Mouse (Mus musculus) embryo, embryonic 11.5 days (tissue): ENCODE results near the gene Nos1.

ENCODE experiments used
- DNase-seq: peaks from one replicate; pipeline ENCODE4 v3.0.0-alpha.2; 2012; ENCODE audit warnings: low read depth, low spot score

Nos1 gene

GRCm38 (mm10) chr5:117955675-117956420 is 175.0 kb downstream of the Nos1 start:
- DNase-seq: peak; percentile 35

GRCm38 (mm10) chr5:117964750-117965149 is 183.9 kb downstream of the Nos1 start:
- DNase-seq: no peak

- DNase-seq: no peak
These were observed 186.1 kb downstream of the Nos1 start for GRCm38 (mm10) chr5:117966956-117967355.

- DNase-seq: no peak
These were observed 186.8 kb downstream of the Nos1 start for GRCm38 (mm10) chr5:117967659-117968069.

- no peak for DNase-seq
These were observed 189.0 kb downstream of the Nos1 start for GRCm38 (mm10) chr5:117969681-117970427.

- no peak for DNase-seq
These were observed 195.4 kb downstream of the Nos1 start for GRCm38 (mm10) chr5:117976263-117976656.

DNA sequence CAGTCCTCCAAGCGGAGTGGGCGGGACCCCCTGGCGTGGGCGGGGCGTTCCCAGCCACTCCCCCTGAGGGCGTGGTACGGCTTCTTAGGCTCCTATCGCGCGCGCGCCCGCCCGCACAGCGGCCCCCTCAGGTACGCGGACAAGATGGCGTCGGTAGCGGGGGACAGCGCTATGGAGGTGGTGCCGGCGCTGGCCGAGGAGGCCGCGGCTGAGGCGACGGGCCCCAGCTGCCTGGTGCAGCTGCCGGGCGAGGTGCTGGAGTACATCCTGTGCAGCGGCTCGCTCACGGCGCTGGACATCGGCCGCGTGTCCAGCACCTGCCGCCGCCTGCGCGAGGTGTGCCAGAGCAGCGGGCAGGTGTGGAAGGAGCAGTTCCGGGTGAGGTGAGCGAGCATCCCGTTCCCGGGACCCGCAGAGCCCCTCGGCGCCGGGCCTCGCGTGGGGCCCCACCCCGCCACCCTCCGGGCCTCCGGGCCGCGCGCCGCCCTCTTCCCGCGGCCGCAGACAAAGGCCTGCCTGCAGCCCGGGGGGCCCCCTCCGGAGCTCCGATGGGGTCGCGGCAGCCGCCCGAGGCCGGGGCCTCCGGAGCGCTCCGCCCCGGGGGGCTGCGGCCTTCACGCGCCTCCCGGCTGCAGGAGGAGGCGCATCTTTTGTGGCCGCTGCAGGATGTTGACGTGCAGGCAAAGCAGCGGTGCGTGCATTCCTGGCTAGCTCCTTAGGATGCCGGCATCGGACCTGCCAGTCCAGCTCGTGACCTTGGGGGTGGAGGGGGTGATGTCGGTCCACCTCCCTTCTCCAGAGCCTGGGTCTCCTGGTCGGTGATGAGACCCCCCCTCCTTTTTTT is 196.0 kb downstream of the Nos1 start, which contains the start of gene Fbxo21:
Gene Fbxo21, plus strand, starts transcription at position 74 of the 844 bp plus-strand sequence.
- peak; percentile 94 for DNase-seq

DNA sequence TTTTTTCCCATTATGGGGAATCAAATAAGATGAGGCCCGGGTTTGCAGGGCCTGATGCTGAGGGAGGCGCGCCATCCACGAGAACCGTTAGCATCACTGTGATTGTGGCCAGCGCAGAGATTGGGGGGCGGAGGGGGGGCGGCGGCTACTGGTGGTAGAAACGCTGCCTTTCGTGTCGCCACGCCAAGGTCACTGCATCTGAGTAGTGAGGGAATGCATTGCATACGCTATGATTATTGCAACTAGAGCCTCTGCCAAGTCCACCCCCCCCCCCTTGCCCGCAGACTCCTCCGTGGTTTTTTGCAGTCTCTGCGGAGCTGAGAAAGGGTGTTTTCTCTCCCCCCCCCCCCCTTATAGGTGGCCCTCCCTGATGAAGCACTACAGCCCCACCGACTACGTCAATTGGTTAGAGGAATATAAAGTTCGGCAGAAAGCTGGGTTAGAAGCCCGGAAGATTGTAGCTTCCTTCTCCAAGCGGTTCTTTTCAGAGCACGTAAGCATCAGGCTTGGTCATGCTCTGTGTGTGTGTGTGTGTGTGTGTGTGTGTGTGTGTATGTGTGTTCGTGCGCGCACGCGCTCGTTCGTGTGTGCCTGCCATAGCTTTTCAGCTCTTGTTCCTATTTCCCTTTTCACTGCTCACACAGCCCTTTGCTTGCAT is 196.8 kb downstream of the Nos1 start:
- DNase-seq: no peak

GRCm38 (mm10) chr5:117978159-117978697 is 197.4 kb downstream of the Nos1 start:
- no peak for DNase-seq

GRCm38 (mm10) chr5:117979082-117979481 is 198.2 kb downstream of the Nos1 start:
- DNase-seq: no peak

- no peak for DNase-seq
These were observed 200.1 kb downstream of the Nos1 start for GRCm38 (mm10) chr5:117980921-117981320.

DNA sequence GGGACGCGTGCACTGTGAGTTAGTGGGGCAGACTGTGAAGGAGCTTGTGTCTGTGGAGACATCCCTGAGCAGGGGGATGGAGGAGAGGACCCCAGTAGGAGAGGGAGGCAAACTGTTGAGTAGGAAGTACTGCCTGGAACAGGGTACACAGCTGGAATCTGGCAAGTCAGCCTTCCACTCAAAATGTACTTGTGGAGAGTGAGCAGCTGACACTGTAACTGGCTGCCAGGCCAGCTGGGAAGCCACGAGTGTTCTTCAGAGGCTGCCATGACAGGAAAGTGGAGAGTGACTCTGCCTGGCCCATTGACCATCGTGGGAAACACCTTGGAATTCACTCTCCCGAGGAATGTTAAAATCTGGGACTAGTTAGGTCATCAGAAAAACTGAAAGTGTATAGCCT is 201.1 kb downstream of the Nos1 start:
- DNase-seq: no peak

DNA sequence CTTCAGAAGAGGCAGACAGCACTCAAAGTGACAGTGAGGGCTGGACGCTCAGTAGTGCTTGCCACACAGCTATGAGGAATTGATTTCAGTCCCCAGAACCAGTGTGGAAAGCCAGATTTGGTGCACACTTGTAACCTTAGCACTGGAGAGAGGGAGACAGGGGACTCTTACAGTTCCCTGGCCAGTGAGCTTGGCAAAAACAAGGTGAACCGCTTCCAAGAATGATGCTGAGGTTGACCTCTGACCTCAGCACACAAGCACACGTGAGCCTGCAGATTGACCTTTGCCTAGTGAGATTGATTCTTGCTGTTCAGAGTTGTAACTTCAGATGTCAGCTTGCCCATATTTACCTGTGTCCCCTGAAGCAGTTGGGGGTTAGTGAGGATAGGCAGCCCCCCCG is 205.5 kb downstream of the Nos1 start:
- DNase-seq: no peak

DNA sequence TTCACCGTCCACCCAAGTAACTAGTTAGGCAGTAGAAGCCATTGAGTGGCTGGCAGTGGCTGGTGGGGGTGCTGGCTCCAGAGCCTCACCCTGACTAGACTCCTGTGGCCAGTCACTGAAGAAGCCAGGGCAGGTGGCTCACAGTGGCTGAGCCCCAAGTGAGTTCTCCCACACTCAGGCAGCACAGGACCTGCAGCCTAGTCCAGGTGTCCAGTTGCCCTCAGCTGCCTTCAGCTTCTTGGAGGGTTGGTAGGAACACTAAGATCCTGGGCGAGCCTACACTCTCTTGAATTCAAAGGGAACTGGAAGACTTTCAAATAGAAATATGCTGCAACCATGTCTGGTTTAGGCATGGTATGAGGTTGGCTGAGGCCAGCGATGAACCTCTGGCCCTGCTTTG is 207.1 kb downstream of the Nos1 start:
- DNase-seq: no peak

DNA sequence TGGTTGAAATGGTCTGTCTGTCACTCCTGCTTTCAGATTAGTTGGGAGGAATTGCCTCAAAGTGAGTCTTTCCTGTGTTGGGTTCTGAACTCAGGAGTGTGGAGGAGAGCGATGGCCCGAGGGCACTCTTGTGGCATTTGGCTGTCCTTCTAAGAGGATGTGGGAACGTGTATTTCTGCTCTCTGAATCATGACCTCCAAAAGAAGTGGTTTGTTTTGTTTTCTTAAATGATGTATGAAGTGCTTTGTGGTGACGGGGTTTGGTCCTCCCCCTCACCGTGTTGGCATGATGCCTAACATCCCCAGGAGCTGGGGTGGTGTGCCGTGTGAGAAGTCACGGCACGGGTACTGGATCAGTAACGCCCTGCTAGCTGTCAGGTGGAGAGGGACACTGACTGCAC is 207.5 kb downstream of the Nos1 start:
- no peak for DNase-seq

DNA sequence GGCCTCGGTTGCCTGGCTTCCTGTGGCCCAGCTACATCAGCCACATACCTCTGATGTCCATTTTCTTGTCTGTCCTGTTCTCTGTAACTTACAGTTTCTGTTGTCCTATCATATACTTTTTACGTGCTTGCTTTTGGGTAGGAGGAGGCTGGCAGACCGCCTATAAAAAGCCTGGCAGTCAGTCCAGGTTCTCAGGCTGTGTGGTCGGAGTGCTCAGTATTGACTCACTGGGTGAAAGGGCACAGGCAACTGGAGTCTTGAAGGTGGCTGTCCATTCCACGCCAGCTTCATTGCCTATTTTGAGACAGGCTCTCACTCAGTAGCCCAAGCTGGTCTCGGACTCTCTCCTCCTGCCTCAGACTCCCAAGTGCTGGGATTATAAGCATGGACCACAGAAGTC is 208.9 kb downstream of the Nos1 start:
- no peak for DNase-seq

- no peak for DNase-seq
These were observed 210.1 kb downstream of the Nos1 start for GRCm38 (mm10) chr5:117990957-117991356.

DNA sequence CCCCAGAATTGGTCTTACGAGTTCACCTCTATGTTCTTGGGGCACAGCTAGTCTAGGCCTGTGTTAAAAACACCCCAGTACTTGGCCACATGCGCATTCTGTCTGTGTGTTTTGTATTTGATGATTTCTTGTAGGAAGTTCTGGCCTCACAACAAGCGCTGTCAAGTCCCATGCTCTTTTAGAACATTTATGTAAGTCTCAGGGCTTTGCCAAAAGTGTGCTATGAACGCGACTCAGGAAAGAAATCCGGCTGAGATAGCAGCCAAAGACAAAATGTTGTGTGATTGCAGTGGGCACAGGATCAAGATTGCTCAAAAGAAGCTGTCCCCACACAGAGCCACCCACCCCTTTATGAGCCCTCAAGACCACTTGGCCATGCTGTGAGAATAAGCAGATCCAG is 212.7 kb downstream of the Nos1 start:
- no peak for DNase-seq

DNA sequence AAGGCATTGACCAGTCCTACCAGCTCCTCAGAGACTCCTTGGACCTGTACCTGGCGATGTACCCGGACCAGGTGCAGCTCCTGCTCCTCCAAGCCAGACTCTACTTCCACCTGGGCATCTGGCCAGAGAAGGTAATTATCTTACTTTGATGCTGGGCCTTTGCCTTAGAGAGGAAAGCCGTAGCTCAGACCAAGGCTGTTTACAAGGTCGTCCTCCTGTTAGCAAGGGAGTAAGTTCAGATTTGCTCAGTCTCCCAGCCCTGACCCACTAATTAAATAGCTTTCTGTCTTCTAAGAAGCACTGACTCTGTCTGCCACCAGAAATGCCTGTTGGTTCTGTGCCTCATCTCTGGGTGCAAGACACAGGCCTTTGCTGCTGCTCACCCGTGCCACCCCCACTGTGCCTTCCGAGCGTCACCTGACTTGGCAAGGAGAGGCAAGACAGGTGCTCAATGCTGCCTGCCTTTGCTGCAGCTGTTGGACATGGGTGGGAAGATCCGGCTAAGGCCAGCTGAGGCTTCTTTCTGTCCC is 214.6 kb downstream of the Nos1 start:
- DNase-seq: no peak

DNA sequence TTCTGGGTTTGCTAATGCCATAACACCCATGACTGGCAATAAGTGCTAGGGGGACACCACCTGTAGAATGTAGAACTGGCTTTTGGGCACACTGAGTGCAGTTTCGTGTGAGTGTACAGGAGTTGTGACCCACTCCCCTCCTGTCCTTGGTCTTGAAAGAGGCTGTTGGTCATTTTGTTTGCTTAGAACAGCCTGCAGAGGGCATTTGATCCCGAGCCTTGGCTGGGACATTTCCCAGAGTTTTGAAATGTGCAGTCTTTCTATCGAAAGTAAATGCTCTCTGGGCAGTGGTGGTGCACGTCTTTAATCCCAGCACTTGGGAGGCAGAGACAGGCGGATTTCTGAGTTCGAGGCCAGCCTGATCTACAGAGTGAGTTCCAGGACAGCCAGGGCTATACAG is 215.1 kb downstream of the Nos1 start:
- no peak for DNase-seq

DNA sequence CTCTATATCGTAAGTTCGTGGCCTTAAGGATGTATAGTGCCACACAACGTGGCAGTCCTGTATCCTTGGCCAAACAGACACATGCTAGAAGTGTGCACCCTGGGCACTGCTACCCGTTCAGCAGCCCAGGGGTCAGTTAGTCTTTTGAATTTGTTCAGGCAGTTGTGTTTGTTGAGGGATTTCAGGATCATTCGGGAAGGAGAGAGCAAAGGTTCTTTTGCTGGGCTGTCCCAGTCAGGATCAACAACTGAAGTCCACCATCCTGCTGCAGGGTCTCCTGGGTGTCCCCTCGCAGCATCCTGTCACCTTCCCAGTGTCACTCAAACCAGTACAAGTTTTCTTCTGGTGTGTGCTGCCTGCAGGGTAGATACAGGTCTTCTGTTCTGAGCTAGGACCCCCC is 215.7 kb downstream of the Nos1 start:
- DNase-seq: no peak
